Mouse (Mus musculus) heart, adult 2 months (tissue): ENCODE measurements at regions not wholly inside any gene's neighbourhood (a gene's known extent, or its start where the extent isn't known, plus 50 kb on each side); places are given as distances from the start of the nearest gene placed in this dataset.

Experiments
- CTCF ChIP-seq: fragments of 200-600 bp; IDR thresholded peaks from 2 replicates; pipeline ENCODE4 v1.8.1; 2022; ENCODE audit warnings: antibody characterized with exemption, mild to moderate bottlenecking, moderate library complexity
- EP300 ChIP-seq: fragments of 200-500 bp; IDR thresholded peaks from 2 replicates; pipeline ENCODE4 v1.6.1; 2011; ENCODE audit warnings: low read depth, low read length, control low read depth; ENCODE audit not compliant: insufficient read depth
- POLR2A ChIP-seq: fragments of 200-500 bp; IDR thresholded peaks from 2 replicates; pipeline ENCODE4 v1.6.1; 2011; ENCODE audit warnings: mild to moderate bottlenecking, low read depth, low read length, control low read depth; ENCODE audit not compliant: insufficient read depth

DNA sequence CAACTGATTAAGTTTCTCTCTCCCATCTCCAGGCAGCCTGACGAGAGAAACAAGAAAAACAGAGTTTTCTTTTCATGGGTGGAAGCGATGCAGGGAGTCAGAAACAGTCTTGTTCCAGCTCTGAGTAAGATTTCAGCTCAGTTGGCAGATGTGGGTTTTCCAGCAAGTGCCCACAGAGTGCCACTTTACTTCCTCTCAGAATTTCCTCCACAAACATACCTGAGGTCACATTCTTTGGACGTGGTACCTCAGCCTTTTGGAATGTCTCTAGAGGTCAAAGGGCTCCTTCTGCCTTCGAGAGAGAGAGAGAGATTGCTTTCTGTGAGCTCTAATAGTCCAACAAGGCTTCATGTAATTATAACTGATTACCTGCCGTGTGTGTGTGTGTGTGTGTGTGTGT lies 172.0 kb downstream of the Bcl2l11 start:
- TF ChIP-seq CTCF (no peak), POLR2A (no peak), EP300 (no peak)
